Mouse (Mus musculus) adipocyte (in vitro differentiated cells): ENCODE measurements around the gene Tbl1xr1.

Source experiments
- DNase-seq: peaks from one replicate; pipeline ENCODE4 v3.0.0-alpha.2; 2016; ENCODE audit warnings: low spot score

Tbl1xr1 gene

GRCm38 (mm10) chr3:22142846-22143641 lies 66.6 kb downstream of the Tbl1xr1 start:
- peak; percentile 79 for DNase-seq

GRCm38 (mm10) chr3:22144255-22144654 lies 67.8 kb downstream of the Tbl1xr1 start:
- peak; percentile 72 for DNase-seq

- peak; percentile 47 for DNase-seq
Measured at GRCm38 (mm10) chr3:22147433-22147927, 71.0 kb downstream of the Tbl1xr1 start.

GRCm38 (mm10) chr3:22148306-22148932 lies 72.0 kb downstream of the Tbl1xr1 start:
- no peak for DNase-seq

- DNase-seq, result no peak
Measured at GRCm38 (mm10) chr3:22150872-22151530, 74.5 kb downstream of the Tbl1xr1 start.

GRCm38 (mm10) chr3:22152773-22153172 lies 76.3 kb downstream of the Tbl1xr1 start:
- no peak for DNase-seq

- no peak for DNase-seq
Measured at GRCm38 (mm10) chr3:22154522-22154921, 78.1 kb downstream of the Tbl1xr1 start.

- DNase-seq, result no peak
Measured at GRCm38 (mm10) chr3:22156397-22156796, 79.9 kb downstream of the Tbl1xr1 start.

GRCm38 (mm10) chr3:22162948-22163347 lies 86.5 kb downstream of the Tbl1xr1 start:
- no peak for DNase-seq

- peak; percentile 67 for DNase-seq
Measured at GRCm38 (mm10) chr3:22167856-22168255, 91.4 kb downstream of the Tbl1xr1 start.

- no peak for DNase-seq
Measured at GRCm38 (mm10) chr3:22168432-22168831, 92.0 kb downstream of the Tbl1xr1 start.

- no peak for DNase-seq
Measured at GRCm38 (mm10) chr3:22171526-22171925, 95.1 kb downstream of the Tbl1xr1 start.

GRCm38 (mm10) chr3:22172410-22172809 lies 96.0 kb downstream of the Tbl1xr1 start:
- DNase-seq, result no peak

GRCm38 (mm10) chr3:22173171-22173570 lies 96.7 kb downstream of the Tbl1xr1 start:
- no peak for DNase-seq

GRCm38 (mm10) chr3:22174232-22174631 lies 97.8 kb downstream of the Tbl1xr1 start:
- no peak for DNase-seq

GRCm38 (mm10) chr3:22180076-22180475 lies 103.6 kb downstream of the Tbl1xr1 start:
- no peak for DNase-seq

GRCm38 (mm10) chr3:22181026-22181425 lies 104.6 kb downstream of the Tbl1xr1 start:
- no peak for DNase-seq

- no peak for DNase-seq
Measured at GRCm38 (mm10) chr3:22185265-22185664, 108.8 kb downstream of the Tbl1xr1 start.

- peak; percentile 57 for DNase-seq
Measured at GRCm38 (mm10) chr3:22190498-22190897, 114.0 kb downstream of the Tbl1xr1 start.

GRCm38 (mm10) chr3:22192931-22193330 lies 116.5 kb downstream of the Tbl1xr1 start:
- no peak for DNase-seq

- DNase-seq, result no peak
Measured at GRCm38 (mm10) chr3:22194185-22194856, 117.9 kb downstream of the Tbl1xr1 start.

- DNase-seq, result no peak
Measured at GRCm38 (mm10) chr3:22198802-22199201, 122.3 kb downstream of the Tbl1xr1 start.
